Mouse (Mus musculus) midbrain, embryonic 11.5 days (tissue): ENCODE measurements at regions not wholly inside any gene's neighbourhood (a gene's known extent, or its start where the extent isn't known, plus 50 kb on each side); places are given as distances from the start of the nearest gene placed in this dataset.

ENCODE experiments used
- ATAC-seq: fragments of 200-750 bp; cut with Nextera tagmentation; 2 replicates; pipeline ENCODE4 v1.8.0; 2017; ENCODE audit warnings: moderate TSS enrichment, moderate library complexity; ENCODE audit not compliant: low FRiP score
- DNase-seq: peaks from one replicate; pipeline ENCODE4 v3.0.0; 2015; ENCODE audit warnings: low spot score; ENCODE audit errors: missing footprints
- H3K27ac ChIP-seq: fragments of 300-500 bp; sonication (generic); 2 replicates; pipeline ENCODE4 v1.5.1; 2014; ENCODE audit warnings: low read depth, low read length
- H3K27me3 ChIP-seq: fragments of 300-500 bp; sonication (generic); 2 replicates; pipeline ENCODE4 v1.6.1; 2014; ENCODE audit warnings: mild to moderate bottlenecking, low read length, moderate library complexity, mixed read lengths; ENCODE audit not compliant: control insufficient read depth, insufficient read depth
- H3K36me3 ChIP-seq: fragments of 300-500 bp; sonication (generic); 2 replicates; pipeline ENCODE4 v1.6.1; 2014; ENCODE audit warnings: mild to moderate bottlenecking, low read length, moderate library complexity, mixed read lengths; ENCODE audit not compliant: control insufficient read depth, insufficient read depth
- H3K4me1 ChIP-seq: fragments of 300-500 bp; sonication (generic); 2 replicates; pipeline ENCODE4 v1.6.1; 2014; ENCODE audit warnings: low read length; ENCODE audit not compliant: control insufficient read depth, insufficient read depth
- H3K4me2 ChIP-seq: fragments of 300-500 bp; sonication (generic); 2 replicates; pipeline ENCODE4 v1.6.1; 2014; ENCODE audit warnings: mild to moderate bottlenecking, moderate library complexity
- H3K4me3 ChIP-seq: fragments of 300-500 bp; sonication (generic); 2 replicates; pipeline ENCODE4 v1.5.1; 2014; ENCODE audit warnings: low read depth, low read length
- H3K9ac ChIP-seq: fragments of 300-500 bp; sonication (generic); 2 replicates; pipeline ENCODE4 v1.6.1; 2014; ENCODE audit warnings: low read length
- H3K9me3 ChIP-seq: fragments of 300-500 bp; sonication (generic); 2 replicates; pipeline ENCODE4 v1.6.1; 2016; ENCODE audit warnings: low read length; ENCODE audit not compliant: control insufficient read depth
- WGBS: fragments of 180-500 bp; shearing (Covaris S2); extraction: QIAGEN DNeasy Blood & Tissue Kit; methylation state at CpG from one replicate; pipeline ENCODE4 v1.1.7; 2014; 5-methylcytosine and 5-hydroxymethylcytosine counted together

DNA sequence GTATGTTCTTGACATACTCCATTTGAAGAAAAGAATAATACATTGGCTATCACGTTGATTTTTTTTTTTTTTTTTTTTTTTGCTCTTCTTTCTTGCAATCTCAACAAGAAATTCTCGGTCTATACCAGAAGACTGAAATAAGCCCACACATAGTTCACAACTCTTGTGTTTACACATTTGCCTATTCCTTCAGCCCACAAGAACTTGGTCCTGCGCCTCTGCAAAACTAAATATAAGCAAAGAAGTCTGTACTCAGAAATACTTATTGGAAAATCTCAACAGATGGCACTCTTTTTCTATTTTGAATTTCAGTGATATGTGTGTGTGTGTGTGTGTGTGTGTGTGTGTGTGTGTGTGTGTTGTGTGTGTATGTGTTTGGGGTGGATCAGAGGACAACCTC is 376.4 kb downstream of the Lmo7 start:
- WGBS: 92% methylated on average over 3 of the region's 3 CpGs
- no peaks in the 10 kb centered on the region for H3K9me3 ChIP-seq
- no peak overlapping the region for H3K9ac ChIP-seq
- DNase-seq (no peak), ATAC-seq (no peak)
- no peaks in the 10 kb centered on the region for H3K36me3 ChIP-seq
- H3K27me3 ChIP-seq: no peaks in the 10 kb centered on the region
- no peak overlapping the region for H3K4me2 ChIP-seq
- H3K4me3 ChIP-seq: no peak overlapping the region
- no peak overlapping the region for H3K27ac ChIP-seq
- H3K4me1 ChIP-seq: no peaks in the 10 kb centered on the region

DNA sequence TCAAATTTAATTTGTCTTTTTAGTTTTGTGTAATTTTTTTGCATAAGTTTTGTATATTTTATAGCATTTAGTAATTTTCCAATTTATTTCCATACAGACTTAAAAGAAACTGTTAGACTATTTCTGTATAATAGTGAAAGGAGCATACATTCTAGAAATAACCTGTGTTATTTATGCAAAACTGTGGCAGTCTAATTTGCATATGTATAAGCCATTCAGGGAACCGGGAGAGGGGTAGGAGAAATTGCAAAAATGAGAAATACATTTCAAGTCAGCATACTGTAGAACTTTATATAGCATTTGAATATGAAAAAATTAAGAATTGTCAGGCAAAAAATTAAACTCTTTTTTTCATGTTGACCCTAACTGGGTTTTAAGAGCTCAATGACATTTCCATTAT is 364.3 kb downstream of the Lmo7 start:
- Histone ChIP-seq H3K4me1 (no peaks in the 10 kb centered on the region), H3K9me3 (no peaks in the 10 kb centered on the region), H3K4me2 (no peak overlapping the region), H3K9ac (no peak overlapping the region), H3K27ac (no peak overlapping the region), H3K36me3 (no peaks in the 10 kb centered on the region), H3K27me3 (no peaks in the 10 kb centered on the region), H3K4me3 (no peak overlapping the region)
- ATAC-seq (no peak), DNase-seq (no peak)
- WGBS: 53% methylated on average over 1 of the region's 1 CpGs

DNA sequence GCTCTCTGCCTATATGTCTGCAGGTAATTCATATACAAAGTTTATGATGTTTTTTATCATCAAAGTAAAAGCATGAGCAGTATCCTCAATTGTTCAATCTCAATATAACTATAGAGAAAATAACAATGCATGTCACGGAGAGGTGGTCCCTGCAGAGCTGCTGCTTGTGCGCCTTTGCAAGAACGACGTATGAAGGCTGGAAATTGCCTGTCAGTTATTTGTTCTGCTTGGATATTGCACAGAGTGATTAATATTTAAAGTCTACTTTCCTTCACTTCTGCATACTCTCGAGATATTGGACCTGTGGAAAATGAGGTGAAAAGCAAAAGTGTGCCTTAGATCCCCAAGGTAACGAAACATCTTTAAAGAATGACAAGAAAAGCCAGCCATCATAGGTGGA is 362.8 kb downstream of the Lmo7 start:
- Histone ChIP-seq H3K4me1 (no peaks in the 10 kb centered on the region), H3K4me3 (no peak overlapping the region), H3K9me3 (no peaks in the 10 kb centered on the region), H3K27me3 (no peaks in the 10 kb centered on the region), H3K36me3 (no peaks in the 10 kb centered on the region), H3K4me2 (no peak overlapping the region), H3K27ac (no peak overlapping the region), H3K9ac (no peak overlapping the region)
- no peak for ATAC-seq
- 68% methylated on average over 6 of the region's 6 CpGs for WGBS
- no peak for DNase-seq

DNA sequence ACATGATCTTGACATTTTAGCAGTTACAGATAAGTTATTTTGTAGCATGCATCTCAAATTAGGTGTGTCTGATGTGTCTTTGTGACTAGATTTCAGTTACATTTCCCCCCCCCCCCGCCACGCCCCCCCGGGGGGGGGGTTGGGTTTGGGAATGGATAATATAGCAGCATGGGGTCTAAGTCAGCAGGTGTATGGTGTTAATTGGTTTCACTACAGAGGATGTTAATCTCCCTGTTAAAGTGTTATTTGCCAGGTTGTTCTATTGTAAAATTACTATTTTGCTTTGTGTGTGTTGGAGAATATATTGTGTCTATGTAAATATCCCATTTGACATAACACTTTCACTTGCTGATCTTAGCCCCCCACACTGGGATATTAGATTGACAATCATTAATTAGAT is 319.2 kb downstream of the Lmo7 start:
- WGBS: 14% methylated on average over 3 of the region's 3 CpGs
- Histone ChIP-seq H3K9ac (no peak overlapping the region), H3K27ac (no peak overlapping the region), H3K27me3 (no peaks in the 10 kb centered on the region), H3K4me3 (no peak overlapping the region), H3K36me3 (no peaks in the 10 kb centered on the region), H3K4me2 (no peak overlapping the region), H3K9me3 (no peaks in the 10 kb centered on the region), H3K4me1 (no peaks in the 10 kb centered on the region)
- ATAC-seq: no peak
- DNase-seq: no peak

DNA sequence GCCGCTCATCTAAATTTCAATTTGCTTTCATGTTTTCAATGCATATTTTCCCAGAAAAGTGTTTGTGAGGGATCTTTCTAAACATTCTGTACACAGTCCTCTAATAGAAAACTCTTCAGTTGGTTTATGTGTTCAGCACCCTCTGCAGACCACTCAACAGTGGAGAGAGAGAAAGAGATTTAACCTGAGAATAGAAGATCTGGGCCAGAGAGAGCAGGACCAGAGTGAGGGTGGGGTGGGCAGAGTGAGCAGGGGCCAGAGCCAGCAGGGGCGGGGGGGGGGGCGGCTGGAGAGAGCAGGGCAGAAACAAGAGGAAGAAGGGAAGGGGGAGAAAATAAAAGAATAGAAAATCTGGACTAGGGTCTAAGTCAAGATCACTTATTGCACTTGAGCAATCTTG is 318.7 kb downstream of the Lmo7 start:
- Histone ChIP-seq H3K9ac (no peak overlapping the region), H3K4me1 (no peaks in the 10 kb centered on the region), H3K36me3 (no peaks in the 10 kb centered on the region), H3K9me3 (no peaks in the 10 kb centered on the region), H3K4me3 (no peak overlapping the region), H3K27ac (no peak overlapping the region), H3K27me3 (no peaks in the 10 kb centered on the region), H3K4me2 (no peak overlapping the region)
- ATAC-seq: no peak
- no peak for DNase-seq
- WGBS: 69% methylated on average over 2 of the region's 3 CpGs

DNA sequence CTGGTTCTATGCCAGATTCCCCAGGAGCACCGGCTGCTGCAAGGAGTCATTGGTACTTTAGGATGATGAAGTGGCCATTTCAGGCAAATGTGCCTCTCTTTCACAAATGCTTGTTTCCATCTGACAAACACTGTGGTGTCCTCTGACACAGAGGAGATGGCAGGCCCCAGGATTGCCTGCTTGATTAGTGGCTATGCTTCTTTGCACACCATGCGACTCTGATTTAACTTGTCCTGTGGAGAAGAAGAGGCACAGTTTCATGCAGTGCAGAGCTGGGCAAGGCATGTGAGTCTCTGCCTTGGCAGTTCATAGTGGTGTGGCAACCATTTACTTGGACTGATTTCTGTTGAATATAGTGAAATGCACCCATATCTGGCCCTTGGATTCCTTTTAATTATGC is 308.4 kb downstream of the Lmo7 start:
- Histone ChIP-seq H3K4me1 (no peaks in the 10 kb centered on the region), H3K4me3 (no peak overlapping the region), H3K36me3 (no peaks in the 10 kb centered on the region), H3K4me2 (no peak overlapping the region), H3K27ac (no peak overlapping the region), H3K27me3 (no peaks in the 10 kb centered on the region), H3K9ac (no peak overlapping the region), H3K9me3 (no peaks in the 10 kb centered on the region)
- no peak for ATAC-seq
- 90% methylated on average over 2 of the region's 2 CpGs for WGBS
- no peak for DNase-seq

DNA sequence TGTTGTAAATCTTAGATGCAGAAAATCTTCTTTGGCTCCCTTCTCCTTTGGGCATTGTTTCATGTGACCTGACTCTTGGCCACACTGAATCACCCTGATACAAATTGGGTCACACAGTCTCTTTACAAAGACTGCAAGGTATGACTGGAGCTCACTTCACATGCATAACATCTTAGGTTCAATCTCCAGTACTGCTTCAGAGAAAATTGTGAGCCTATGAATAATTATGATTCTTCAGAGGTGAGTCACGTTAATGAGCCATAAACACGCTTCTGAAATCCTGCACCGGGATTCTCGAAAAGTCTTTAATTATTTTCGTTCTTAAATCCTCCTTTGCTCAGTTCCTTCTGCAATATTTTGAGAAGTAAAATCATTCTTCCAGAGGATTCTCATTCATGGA is 307.7 kb downstream of the Lmo7 start:
- no peak for DNase-seq
- Histone ChIP-seq H3K9me3 (no peaks in the 10 kb centered on the region), H3K4me3 (no peak overlapping the region), H3K27me3 (no peaks in the 10 kb centered on the region), H3K27ac (no peak overlapping the region), H3K4me1 (no peaks in the 10 kb centered on the region), H3K36me3 (no peaks in the 10 kb centered on the region), H3K9ac (no peak overlapping the region), H3K4me2 (no peak overlapping the region)
- no peak for ATAC-seq
- 91% methylated on average over 5 of the region's 5 CpGs for WGBS

DNA sequence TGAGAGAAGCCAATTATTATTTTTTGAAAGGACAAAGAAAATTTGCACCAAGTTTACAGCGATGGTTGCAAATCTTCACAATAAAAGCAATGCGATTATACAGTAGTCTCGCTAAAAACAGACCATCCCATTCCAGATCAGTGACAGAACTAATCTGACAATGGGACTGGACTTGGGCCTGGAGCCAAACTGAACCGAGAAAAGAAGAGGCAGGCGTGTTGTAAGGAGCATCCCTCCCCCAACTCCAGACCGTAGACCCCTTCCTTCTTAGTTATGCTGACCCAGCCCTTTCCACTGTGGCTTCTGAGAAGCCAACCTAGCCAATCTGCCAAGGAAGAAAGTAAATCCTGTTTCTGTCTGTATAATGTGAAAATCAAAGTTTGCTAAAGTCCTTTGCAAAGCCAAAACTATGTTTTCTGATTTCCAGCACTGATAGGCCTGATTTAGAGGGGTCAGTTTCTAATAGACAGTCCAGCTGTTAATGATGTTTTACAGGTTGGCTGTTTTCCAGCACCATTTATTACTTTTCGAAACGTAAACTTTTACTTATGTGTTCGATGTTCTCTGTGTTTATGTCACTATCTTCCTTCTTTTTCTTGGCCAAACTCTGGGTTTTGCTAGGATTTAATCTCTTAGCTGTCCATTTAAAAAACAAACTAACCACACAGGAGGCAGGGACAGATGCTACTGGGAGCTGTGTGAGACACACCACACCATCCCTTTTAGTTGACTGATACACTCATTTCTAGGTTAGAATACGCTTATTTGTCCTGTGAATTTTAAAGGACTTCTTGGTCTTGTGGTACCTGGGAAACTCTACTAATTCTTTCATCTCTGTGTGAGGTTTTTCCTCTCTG is 301.5 kb downstream of the Lmo7 start:
- H3K27ac ChIP-seq: no peak overlapping the region
- DNase-seq (no peak), ATAC-seq (no peak)
- H3K9me3 ChIP-seq: no peaks in the 10 kb centered on the region
- H3K4me1 ChIP-seq: no peaks in the 10 kb centered on the region
- H3K36me3 ChIP-seq: no peaks in the 10 kb centered on the region
- H3K9ac ChIP-seq: no peak overlapping the region
- no peak overlapping the region for H3K4me3 ChIP-seq
- no peaks in the 10 kb centered on the region for H3K27me3 ChIP-seq
- 84% methylated on average over 10 of the region's 10 CpGs for WGBS
- no peak overlapping the region for H3K4me2 ChIP-seq

DNA sequence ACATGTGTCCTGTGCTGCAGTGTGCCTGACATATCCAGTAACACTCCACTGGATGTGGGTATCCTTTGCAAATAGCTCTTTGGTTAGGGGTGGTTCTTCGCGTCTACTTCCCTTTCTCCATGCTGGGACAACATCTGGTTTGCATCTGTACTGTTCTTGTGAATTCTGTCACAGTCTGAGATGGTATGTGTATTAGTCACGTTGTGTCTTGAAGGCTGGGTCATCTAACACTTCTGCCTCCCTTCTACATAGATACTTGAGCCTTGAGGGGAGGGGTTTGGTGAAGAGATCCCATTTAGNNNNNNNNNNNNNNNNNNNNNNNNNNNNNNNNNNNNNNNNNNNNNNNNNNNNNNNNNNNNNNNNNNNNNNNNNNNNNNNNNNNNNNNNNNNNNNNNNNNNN is 294.9 kb downstream of the Lmo7 start:
- no peak overlapping the region for H3K27ac ChIP-seq
- H3K36me3 ChIP-seq: no peaks in the 10 kb centered on the region
- WGBS: 82% methylated on average over 3 of the region's 3 CpGs
- H3K9ac ChIP-seq: no peak overlapping the region
- no peak for ATAC-seq
- no peak overlapping the region for H3K4me3 ChIP-seq
- no peaks in the 10 kb centered on the region for H3K9me3 ChIP-seq
- H3K4me2 ChIP-seq: no peak overlapping the region
- no peaks in the 10 kb centered on the region for H3K4me1 ChIP-seq
- no peak for DNase-seq
- no peaks in the 10 kb centered on the region for H3K27me3 ChIP-seq
